In the genomic region with DNA sequence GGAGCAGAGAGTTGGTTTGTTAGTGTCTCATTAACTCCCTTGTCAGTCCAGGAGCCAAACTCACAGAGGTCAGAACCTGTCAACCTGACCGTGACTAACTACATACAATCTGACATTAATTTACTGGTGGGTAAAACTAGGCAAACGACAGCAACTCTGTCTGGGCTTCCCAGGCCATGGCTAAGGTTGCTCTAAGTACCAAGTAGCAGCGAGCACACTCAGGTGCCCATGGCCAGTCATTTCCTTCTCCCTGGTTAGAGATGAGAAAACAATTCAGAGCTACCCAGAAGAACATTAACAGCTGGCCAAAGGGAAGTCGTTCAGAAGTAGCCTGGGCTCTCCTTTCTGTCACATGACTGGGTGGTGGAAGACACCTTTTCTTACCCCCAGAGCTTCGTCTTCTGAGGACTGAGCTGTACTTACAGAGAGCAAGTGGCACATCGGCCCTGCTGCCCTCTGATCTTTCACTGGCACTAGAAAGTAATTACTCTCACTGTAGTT, we compare ENCODE assay signal across 8 mouse cellular contexts. TPM values are rescaled to one million over a fixed set of nuclear protein-coding genes. Genes with fewer than 3 reads are reported as not detected.
DNase-seq lines count a peak whose midpoint lies in the region; ATAC-seq and TF ChIP-seq lines count a peak whose summit lies in the region.

No protein-coding gene starts in this region.

- H3K9ac ChIP-seq in hindbrain, embryonic 13.5 days = peak overlapping the region; percentile 96
- peak overlapping the region; percentile 97 for H3K9ac ChIP-seq in liver, embryonic 11.5 days (ENCODE audit: low read depth, low read length)

- peak overlapping the region; percentile 10; the same call in 1 of the 2 replicates for H3K4me3 ChIP-seq in E14TG2a.4 (replicated peaks; ENCODE audit: low read length)
- peak overlapping the region; percentile 92 for H3K4me3 ChIP-seq in hindbrain, embryonic 13.5 days
- H3K4me3 ChIP-seq in liver, embryonic 11.5 days (ENCODE audit: low read depth, low read length) = peak overlapping the region; percentile 95

- ATAC-seq in hindbrain, embryonic 13.5 days (ENCODE audit: low FRiP score) = no peak
- no peak for ATAC-seq in liver, embryonic 11.5 days (replicated peaks; ENCODE audit: low FRiP score)

- H3K27ac ChIP-seq in hindbrain, embryonic 13.5 days = no peak overlapping the region
- peak overlapping the region; percentile 96 for H3K27ac ChIP-seq in liver, embryonic 11.5 days (ENCODE audit: low read depth, low read length)

- no peaks in the 10 kb centered on the region for H3K27me3 ChIP-seq in E14TG2a.4 (ENCODE audit: insufficient read depth, low read length)
- H3K27me3 ChIP-seq in hindbrain, embryonic 13.5 days = no peaks in the 10 kb centered on the region
- no peaks in the 10 kb centered on the region for H3K27me3 ChIP-seq in liver, embryonic 11.5 days (replicated peaks; ENCODE audit: control insufficient read depth, insufficient read depth, low read length)

- H3K36me3 ChIP-seq in E14TG2a.4 (ENCODE audit: insufficient read depth, low read length) = peaks cover 55% of the 10 kb centered on the region
- H3K36me3 ChIP-seq in hindbrain, embryonic 13.5 days = no peaks in the 10 kb centered on the region
- H3K36me3 ChIP-seq in liver, embryonic 11.5 days (ENCODE audit: control insufficient read depth, insufficient read depth, low read length) = no peaks in the 10 kb centered on the region

- WGBS in hindbrain, embryonic 13.5 days = 50% methylated on average over 6 of the region's 6 CpGs
- WGBS in liver, embryonic 11.5 days = 34% methylated on average over 6 of the region's 6 CpGs

- no peaks in the 10 kb centered on the region for H3K9me3 ChIP-seq in E14TG2a.4 (ENCODE audit: low read length)
- H3K9me3 ChIP-seq in hindbrain, embryonic 13.5 days = no peaks in the 10 kb centered on the region
- H3K9me3 ChIP-seq in liver, embryonic 11.5 days (ENCODE audit: control insufficient read depth, low read length) = no peaks in the 10 kb centered on the region

- TF ChIP-seq CTCF in E14TG2a.4 (conservative IDR thresholded peaks at IDR 0.05; ENCODE audit: low read length) = no peak

- peak; percentile 63 for DNase-seq in A20 (ENCODE audit: low read depth, low spot score)
- no peak for DNase-seq in liver, embryonic 11.5 days (ENCODE audit: low spot score)
- DNase-seq in embryo, embryonic 10 days (ENCODE audit: low spot score) = no peak
- DNase-seq in c-Kit-positive CD71-positive TER-119-positive erythroid progenitor cells, embryonic 14.5 days (ENCODE audit: low spot score) = no peak
- no peak for DNase-seq in adrenal gland, postnatal 4 days (ENCODE audit: low spot score in 2 of 2)
- DNase-seq in adrenal gland, postnatal 36 days = no peak

- peak overlapping the region; percentile 82 for H3K4me2 ChIP-seq in hindbrain, embryonic 13.5 days
- H3K4me2 ChIP-seq in liver, embryonic 11.5 days = peak overlapping the region; percentile 97

- peaks cover 86% of the 10 kb centered on the region for H3K4me1 ChIP-seq in E14TG2a.4 (replicated peaks; ENCODE audit: low read depth, low read length)
- H3K4me1 ChIP-seq in hindbrain, embryonic 13.5 days (replicated peaks) = peaks cover 70% of the 10 kb centered on the region
- peaks cover 62% of the 10 kb centered on the region for H3K4me1 ChIP-seq in liver, embryonic 11.5 days (replicated peaks; ENCODE audit: control insufficient read depth, insufficient read depth, low read length)

RNA-seq across cellular contexts. Expression of a gene that starts 2.5 kb away (rescaled TPM):
- 19.1 and 20.2 TPM in 2 replicates for polyA plus RNA-seq in hindbrain, embryonic 13.5 days (2015; fragmentation: Nextera tagmentation; extraction: Ambion mirVana)
- polyA plus RNA-seq in liver, embryonic 11.5 days (2014; fragmentation: Nextera tagmentation; extraction: Ambion mirVana) = 25.9 and 28.3 TPM in 2 replicates
- 10 to 100 TPM; 29.3 to 33.5 TPM for total RNA-seq in adrenal gland, postnatal 4 days (2021)
- 10 to 100 TPM; 33.8 to 36.4 TPM for total RNA-seq in adrenal gland, postnatal 36 days (2021)

RNA-seq across cellular contexts. Expression of a gene that starts 5.5 kb away (rescaled TPM):
- 44.8 and 45.2 TPM in 2 replicates for polyA plus RNA-seq in hindbrain, embryonic 13.5 days (2015; fragmentation: Nextera tagmentation; extraction: Ambion mirVana)
- polyA plus RNA-seq in liver, embryonic 11.5 days (2014; fragmentation: Nextera tagmentation; extraction: Ambion mirVana) = 58.8 and 61.8 TPM in 2 replicates
- 10 to 100 TPM; 32.4 to 37.0 TPM for total RNA-seq in adrenal gland, postnatal 4 days (2021)
- total RNA-seq in adrenal gland, postnatal 36 days (2021) = 10 to 100 TPM; 25.8 to 27.2 TPM

RNA-seq across cellular contexts. Expression of a gene that starts 14.5 kb away (rescaled TPM):
- polyA plus RNA-seq in hindbrain, embryonic 13.5 days (2015; fragmentation: Nextera tagmentation; extraction: Ambion mirVana) = 246 and 253 TPM in 2 replicates
- 306 and 326 TPM in 2 replicates for polyA plus RNA-seq in liver, embryonic 11.5 days (2014; fragmentation: Nextera tagmentation; extraction: Ambion mirVana)
- total RNA-seq in adrenal gland, postnatal 4 days (2021) = 100 to 1,000 TPM; 150 to 153 TPM
- 100 to 1,000 TPM; 110 to 112 TPM for total RNA-seq in adrenal gland, postnatal 36 days (2021)

RNA-seq across cellular contexts. Expression of a gene that starts 26.2 kb away (rescaled TPM):
- 84.2 and 85.8 TPM in 2 replicates for polyA plus RNA-seq in hindbrain, embryonic 13.5 days (2015; fragmentation: Nextera tagmentation; extraction: Ambion mirVana)
- 32.9 and 34.1 TPM in 2 replicates for polyA plus RNA-seq in liver, embryonic 11.5 days (2014; fragmentation: Nextera tagmentation; extraction: Ambion mirVana)
- 10 to 100 TPM; 27.4 to 32.6 TPM for total RNA-seq in adrenal gland, postnatal 4 days (2021)
- 10 to 100 TPM; 15.9 to 24.7 TPM for total RNA-seq in adrenal gland, postnatal 36 days (2021)

RNA-seq across cellular contexts. Expression of a gene that starts 26.4 kb away (rescaled TPM):
- 5.4 and 5.6 TPM in 2 replicates for polyA plus RNA-seq in hindbrain, embryonic 13.5 days (2015; fragmentation: Nextera tagmentation; extraction: Ambion mirVana)
- polyA plus RNA-seq in liver, embryonic 11.5 days (2014; fragmentation: Nextera tagmentation; extraction: Ambion mirVana) = 0.32 and 0.74 TPM in 2 replicates
- total RNA-seq in adrenal gland, postnatal 4 days (2021) = 1 to 10 TPM; 5.3 to 5.6 TPM
- total RNA-seq in adrenal gland, postnatal 36 days (2021) = 1 to 10 TPM; 2.4 to 2.8 TPM

Comparison
In these comparisons a context has a peak if more than half of its experiments do, and no peak if none do; other contexts are left out.
1. H3K4me3 ChIP-seq: peak in every context shown above with its lines; median percentile 95 in liver, embryonic 11.5 days; 92 in hindbrain, embryonic 13.5 days; 10 in E14TG2a.4.